Mouse (Mus musculus): ENCODE measurements around the gene Gadd45a. TPM values are rescaled to one million over a fixed set of nuclear protein-coding genes. Genes with fewer than 3 reads are reported as not detected.
"Not testable (repeated sequence)": the region's sequence is repeated elsewhere in the genome, so short reads cannot be mapped to it uniquely, and the experiment has no call there.

Gadd45a gene
- polyA plus RNA-seq, 1 experiment: 381 TPM

DNA sequence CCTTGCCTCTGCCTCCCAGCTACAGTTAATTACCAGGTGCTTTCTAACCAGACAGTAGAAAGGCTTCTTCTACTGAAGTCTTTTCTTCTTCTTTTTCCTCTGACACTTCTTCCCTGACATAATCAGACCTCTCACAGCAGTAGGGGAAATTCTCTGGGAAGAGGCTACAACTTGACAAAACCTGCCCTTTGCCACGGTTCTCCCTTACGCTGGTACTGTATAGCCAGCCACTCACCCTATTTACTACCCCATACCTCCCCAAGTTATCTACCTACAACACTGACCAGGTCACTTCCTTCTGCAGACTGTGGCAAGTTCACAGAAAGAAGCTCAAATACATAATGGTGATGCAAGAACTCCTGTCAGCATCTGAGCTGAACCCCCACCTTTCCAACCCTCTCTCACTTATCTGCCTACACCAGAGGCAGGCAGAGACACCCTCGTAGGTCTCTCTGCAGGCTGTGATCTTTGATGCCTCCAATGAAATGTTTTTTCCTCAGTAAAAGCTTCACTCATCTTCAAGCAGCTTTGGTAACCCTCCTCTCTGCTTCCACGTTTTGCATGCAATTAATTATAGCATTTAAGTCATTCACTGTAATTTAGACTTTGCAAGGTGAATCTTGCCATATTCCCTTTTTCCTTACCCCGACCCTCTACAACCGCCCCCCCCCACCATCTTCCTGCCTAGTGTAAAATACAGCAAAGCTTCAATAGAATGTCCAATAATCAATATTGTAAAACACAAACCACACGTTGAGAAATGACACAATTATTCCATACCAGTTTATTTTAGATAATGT lies 2.7 kb downstream of the Gadd45a start:
- H3K27me3 ChIP-seq (ENCODE audit: control insufficient read depth, insufficient read depth, insufficient read length): no peaks in the 10 kb centered on the region
- H3ac ChIP-seq (ENCODE audit: control insufficient read depth, insufficient read length): no peak overlapping the region
- H3K4me3 ChIP-seq: peak overlapping the region; percentile 98
- H3K79me2 ChIP-seq (ENCODE audit: control insufficient read depth, insufficient read depth): peaks cover 23% of the 10 kb centered on the region
- H3K4me2 ChIP-seq (ENCODE audit: low read depth): peak overlapping the region; percentile 96
- TF ChIP-seq POLR2A (IDR thresholded peaks at IDR 0.05; ENCODE audit: insufficient read length, low read depth): peak; percentile 56
- TF ChIP-seq USF1 (IDR thresholded peaks at IDR 0.05; ENCODE audit: low read depth): no peak
- TF ChIP-seq POLR2AphosphoS2 (IDR thresholded peaks at IDR 0.05; ENCODE audit: insufficient read length, low read depth): peak; percentile 90
- H3K36me3 ChIP-seq (ENCODE audit: control insufficient read depth, insufficient read depth): peaks cover 22% of the 10 kb centered on the region

DNA sequence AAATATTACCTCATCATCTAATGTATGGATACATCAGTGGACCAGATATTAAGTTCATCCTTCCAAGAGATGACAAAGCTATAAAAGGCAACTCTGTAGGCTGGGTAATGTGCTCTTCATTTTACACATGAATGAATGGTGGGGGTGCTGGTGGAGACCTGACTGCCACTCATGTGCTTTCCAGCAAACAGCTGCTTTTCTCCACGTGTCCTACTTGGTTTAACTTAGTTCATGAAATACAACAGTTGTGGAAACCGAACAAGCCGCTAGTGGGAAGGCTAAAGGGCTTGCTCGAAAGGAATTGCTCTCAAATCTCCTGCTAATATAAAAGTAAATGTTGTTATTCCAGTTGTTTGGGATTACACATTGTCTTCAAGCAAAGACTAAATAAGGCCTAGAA lies 3.7 kb downstream of the Gadd45a start:
- peak overlapping the region; percentile 31 for H3K4me2 ChIP-seq (ENCODE audit: low read depth)
- H3K4me3 ChIP-seq: peak overlapping the region; percentile 98
- TF ChIP-seq POLR2A (IDR thresholded peaks at IDR 0.05; ENCODE audit: insufficient read length, low read depth) (peak; percentile 54), MYOG (IDR thresholded peaks at IDR 0.05; ENCODE audit: control insufficient read depth in 1 of 3, insufficient read depth in 1 of 3, insufficient read length in 2 of 3, low read depth in 2 of 3) (peak in 2 of 3 experiments; percentile 44 to 71), POLR2AphosphoS2 (IDR thresholded peaks at IDR 0.05; ENCODE audit: insufficient read length, low read depth) (peak; percentile 85), TCF3 (IDR thresholded peaks at IDR 0.05; ENCODE audit: insufficient read length, low read depth) (no peak), MYOD1 (IDR thresholded peaks at IDR 0.05; ENCODE audit: control insufficient read depth in 1 of 3, insufficient read length in 2 of 3, low read depth in 2 of 3) (peak in 2 of 3 experiments; percentile 47 to 62), REST (IDR thresholded peaks at IDR 0.05; ENCODE audit: insufficient read depth, insufficient read length) (no peak), MAX (IDR thresholded peaks at IDR 0.05; ENCODE audit: low read depth) (no peak), TCF12 (IDR thresholded peaks at IDR 0.05; ENCODE audit: insufficient read depth, poor library complexity, severe bottlenecking) (no peak), E2F4 (IDR thresholded peaks at IDR 0.05; ENCODE audit: insufficient read depth) (no peak), USF1 (IDR thresholded peaks at IDR 0.05; ENCODE audit: low read depth) (peak; percentile 24), CEBPB (IDR thresholded peaks at IDR 0.05; ENCODE audit: insufficient read depth, poor library complexity, severe bottlenecking) (no peak)
- H3K79me2 ChIP-seq (ENCODE audit: control insufficient read depth, insufficient read depth): peaks cover 23% of the 10 kb centered on the region
- no peaks in the 10 kb centered on the region for H3K27me3 ChIP-seq (ENCODE audit: control insufficient read depth, insufficient read depth, insufficient read length)
- peaks cover 22% of the 10 kb centered on the region for H3K36me3 ChIP-seq (ENCODE audit: control insufficient read depth, insufficient read depth)
- no peak overlapping the region for H3ac ChIP-seq (ENCODE audit: control insufficient read depth, insufficient read length)

DNA sequence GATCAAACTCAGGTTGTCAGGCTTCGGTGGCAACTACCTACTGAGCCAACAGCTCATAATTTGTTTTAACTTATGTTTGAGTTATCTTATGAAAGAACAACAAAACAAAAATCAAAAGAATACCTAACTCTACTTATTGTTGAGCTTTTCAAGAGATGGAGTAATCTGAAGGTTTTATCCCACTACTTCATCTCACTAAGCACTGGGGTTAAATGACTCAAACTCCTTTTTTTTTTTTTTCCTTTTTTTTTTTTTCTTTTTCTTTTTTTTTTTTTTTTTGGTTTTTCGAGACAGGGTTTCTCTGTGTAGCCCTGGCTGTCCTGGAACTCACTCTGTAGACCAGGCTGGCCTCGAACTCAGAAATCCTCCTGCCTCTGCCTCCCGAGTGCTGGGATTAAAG lies 4.3 kb downstream of the Gadd45a start:
- H3K4me3 ChIP-seq; H3ac ChIP-seq (ENCODE audit: control insufficient read depth, insufficient read length); H3K27me3 ChIP-seq (ENCODE audit: control insufficient read depth, insufficient read depth, insufficient read length); H3K4me2 ChIP-seq (ENCODE audit: low read depth): not testable (repeated sequence)
- peaks cover 23% of the 10 kb centered on the region for H3K79me2 ChIP-seq (ENCODE audit: control insufficient read depth, insufficient read depth)
- H3K36me3 ChIP-seq (ENCODE audit: control insufficient read depth, insufficient read depth): peaks cover 22% of the 10 kb centered on the region

DNA sequence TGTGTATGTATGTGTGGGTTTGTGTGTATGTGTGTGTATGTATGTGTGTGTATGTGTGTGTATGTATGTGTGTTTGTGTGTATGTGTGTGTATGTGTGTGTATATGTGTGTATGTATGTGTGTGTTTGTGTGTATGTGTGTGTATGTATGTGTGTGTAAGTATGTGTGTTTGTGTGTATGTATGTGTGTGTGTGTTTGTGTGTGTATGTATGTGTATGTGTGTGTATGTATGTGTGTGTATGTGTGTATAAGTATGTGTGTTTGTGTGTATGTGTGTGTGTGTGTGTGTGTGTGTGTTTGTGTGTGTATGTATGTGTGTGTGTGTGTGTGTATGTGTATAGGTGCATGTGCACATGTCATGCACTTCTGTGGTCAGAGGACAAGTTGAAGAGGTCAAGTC lies 4.7 kb downstream of the Gadd45a start:
- H3ac ChIP-seq (ENCODE audit: control insufficient read depth, insufficient read length); H3K27me3 ChIP-seq (ENCODE audit: control insufficient read depth, insufficient read depth, insufficient read length); H3K4me2 ChIP-seq (ENCODE audit: low read depth); H3K4me3 ChIP-seq: not testable (repeated sequence)
- Histone ChIP-seq H3K36me3 (ENCODE audit: control insufficient read depth, insufficient read depth) (peaks cover 22% of the 10 kb centered on the region), H3K79me2 (ENCODE audit: control insufficient read depth, insufficient read depth) (peaks cover 23% of the 10 kb centered on the region)
- TF ChIP-seq POLR2A (IDR thresholded peaks at IDR 0.05; ENCODE audit: insufficient read length, low read depth) (peak; percentile 21), POLR2AphosphoS2 (IDR thresholded peaks at IDR 0.05; ENCODE audit: insufficient read length, low read depth) (peak; percentile 78)

DNA sequence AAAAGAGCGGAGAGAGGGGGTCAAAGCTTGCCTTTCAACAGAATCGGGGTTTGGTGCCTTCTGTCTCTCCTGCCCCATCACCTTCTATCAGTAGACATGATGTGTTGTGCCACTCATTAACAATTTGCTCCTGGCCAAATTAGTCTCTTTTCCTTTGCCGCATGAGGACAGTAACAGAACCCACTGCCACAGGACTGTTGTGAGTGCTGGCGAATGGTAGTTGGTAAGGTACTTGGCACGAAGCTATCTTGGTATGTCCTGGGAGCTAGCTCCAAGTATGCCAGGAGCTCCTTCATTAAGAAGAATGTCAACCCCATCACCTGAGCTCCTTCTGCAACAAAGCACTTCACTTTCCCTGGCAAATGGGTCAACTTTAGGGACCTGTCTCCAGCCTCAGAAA lies 6.4 kb downstream of the Gadd45a start:
- no peak overlapping the region for H3K4me2 ChIP-seq (ENCODE audit: low read depth)
- H3K4me3 ChIP-seq: no peak overlapping the region
- H3K36me3 ChIP-seq (ENCODE audit: control insufficient read depth, insufficient read depth): peaks cover 16% of the 10 kb centered on the region
- H3ac ChIP-seq (ENCODE audit: control insufficient read depth, insufficient read length): no peak overlapping the region
- TF ChIP-seq MAX (IDR thresholded peaks at IDR 0.05; ENCODE audit: low read depth): no peak
- no peak for TF ChIP-seq MYOD1 (IDR thresholded peaks at IDR 0.05; ENCODE audit: control insufficient read depth in 1 of 3, insufficient read length in 2 of 3, low read depth in 2 of 3)
- no peak for TF ChIP-seq TCF12 (IDR thresholded peaks at IDR 0.05; ENCODE audit: insufficient read depth, poor library complexity, severe bottlenecking)
- no peak for TF ChIP-seq SRF (IDR thresholded peaks at IDR 0.05; ENCODE audit: control insufficient read depth, insufficient read length, low read depth)
- no peak for TF ChIP-seq TCF3 (IDR thresholded peaks at IDR 0.05; ENCODE audit: insufficient read length, low read depth)
- no peak for TF ChIP-seq MYOG (IDR thresholded peaks at IDR 0.05; ENCODE audit: control insufficient read depth in 1 of 3, insufficient read depth in 1 of 3, insufficient read length in 2 of 3, low read depth in 2 of 3)
- TF ChIP-seq POLR2AphosphoS2 (IDR thresholded peaks at IDR 0.05; ENCODE audit: insufficient read length, low read depth): no peak
- H3K27me3 ChIP-seq (ENCODE audit: control insufficient read depth, insufficient read depth, insufficient read length): no peaks in the 10 kb centered on the region
- H3K79me2 ChIP-seq (ENCODE audit: control insufficient read depth, insufficient read depth): peaks cover 14% of the 10 kb centered on the region

DNA sequence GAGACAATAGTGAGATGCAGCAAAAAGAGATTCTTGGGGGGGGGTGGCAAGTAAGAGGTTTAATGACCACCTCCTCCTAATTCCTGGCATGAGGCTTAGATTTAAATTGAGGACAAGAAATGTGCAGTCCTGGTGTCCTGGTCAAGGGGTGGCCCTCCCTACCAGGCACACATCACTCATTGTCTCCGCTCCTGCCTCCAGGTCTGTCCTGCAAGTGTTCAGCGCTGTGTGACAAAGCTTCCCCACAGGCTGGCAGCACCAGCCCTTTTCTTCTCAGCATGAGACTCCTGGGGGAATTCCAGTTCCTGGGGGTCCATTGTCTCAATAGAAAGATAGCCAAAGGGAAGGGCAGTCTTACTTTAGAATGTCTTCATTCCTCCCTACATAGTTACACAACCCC lies 6.8 kb downstream of the Gadd45a start:
- Histone ChIP-seq H3K4me2 (ENCODE audit: low read depth) (no peak overlapping the region), H3K79me2 (ENCODE audit: control insufficient read depth, insufficient read depth) (peaks cover 10% of the 10 kb centered on the region), H3K27me3 (ENCODE audit: control insufficient read depth, insufficient read depth, insufficient read length) (no peaks in the 10 kb centered on the region), H3K36me3 (ENCODE audit: control insufficient read depth, insufficient read depth) (peaks cover 12% of the 10 kb centered on the region), H3ac (ENCODE audit: control insufficient read depth, insufficient read length) (no peak overlapping the region), H3K4me3 (no peak overlapping the region)
- TF ChIP-seq MAX (IDR thresholded peaks at IDR 0.05; ENCODE audit: low read depth): no peak
- no peak for TF ChIP-seq SRF (IDR thresholded peaks at IDR 0.05; ENCODE audit: control insufficient read depth, insufficient read length, low read depth)
- no peak for TF ChIP-seq POLR2A (IDR thresholded peaks at IDR 0.05; ENCODE audit: insufficient read length, low read depth)
- TF ChIP-seq TCF12 (IDR thresholded peaks at IDR 0.05; ENCODE audit: insufficient read depth, poor library complexity, severe bottlenecking): no peak
- no peak for TF ChIP-seq CEBPB (IDR thresholded peaks at IDR 0.05; ENCODE audit: insufficient read depth, poor library complexity, severe bottlenecking)
- TF ChIP-seq MYOG (IDR thresholded peaks at IDR 0.05; ENCODE audit: control insufficient read depth in 1 of 3, insufficient read depth in 1 of 3, insufficient read length in 2 of 3, low read depth in 2 of 3): no peak
- TF ChIP-seq POLR2AphosphoS2 (IDR thresholded peaks at IDR 0.05; ENCODE audit: insufficient read length, low read depth): no peak
- TF ChIP-seq E2F4 (IDR thresholded peaks at IDR 0.05; ENCODE audit: insufficient read depth): no peak
- no peak for TF ChIP-seq TCF3 (IDR thresholded peaks at IDR 0.05; ENCODE audit: insufficient read length, low read depth)
- TF ChIP-seq REST (IDR thresholded peaks at IDR 0.05; ENCODE audit: insufficient read depth, insufficient read length): no peak
- TF ChIP-seq MYOD1 (IDR thresholded peaks at IDR 0.05; ENCODE audit: control insufficient read depth in 1 of 3, insufficient read length in 2 of 3, low read depth in 2 of 3): no peak
- TF ChIP-seq USF1 (IDR thresholded peaks at IDR 0.05; ENCODE audit: low read depth): no peak

All from myocyte (in vitro differentiated cells).